Mouse (Mus musculus): ENCODE results near the gene Tgfbr2. TPM values are rescaled to one million over a fixed set of nuclear protein-coding genes. Genes with fewer than 3 reads are reported as not detected.

Tgfbr2 gene
- total and polyA plus RNA-seq, 3 experiments: 19.6 to 46.3 (median 42.8) TPM

GRCm38 (mm10) chr9:116091101-116091841, 83.9 kb downstream of the Tgfbr2 start:
- H3K36me3 ChIP-seq (replicated peaks in 1 of 2; ENCODE audit: control insufficient read depth in 1 of 2, insufficient read depth in 1 of 2, low read length in 1 of 2): peaks cover 75 to 90% of the 10 kb centered on the region in 2 experiments
- H3K4me1 ChIP-seq (ENCODE audit: control insufficient read depth in 1 of 2, insufficient read depth in 2 of 2): peaks cover 0 to 12% of the 10 kb centered on the region in 2 experiments; a peak in 1 of 4 replicates
- TF ChIP-seq CHD2 (IDR thresholded peaks at IDR 0.05; ENCODE audit: low read length): no peak
- TF ChIP-seq MAX (IDR thresholded peaks at IDR 0.05; ENCODE audit: low read length): no peak
- no peak for TF ChIP-seq ZMIZ1 (IDR thresholded peaks at IDR 0.05; ENCODE audit: low read depth, low read length)
- TF ChIP-seq MEF2A (IDR thresholded peaks at IDR 0.05; ENCODE audit: borderline replicate concordance, low read depth, low read length): no peak
- no peak for TF ChIP-seq TCF12 (IDR thresholded peaks at IDR 0.05; ENCODE audit: low read depth, low read length)
- TF ChIP-seq JUND (conservative IDR thresholded peaks at IDR 0.05; ENCODE audit: low read depth, low read length): no peak
- TF ChIP-seq HCFC1 (IDR thresholded peaks at IDR 0.05; ENCODE audit: low read depth, low read length): no peak
- TF ChIP-seq E2F4 (IDR thresholded peaks at IDR 0.05; ENCODE audit: insufficient replicate concordance, low read depth, low read length): no peak
- TF ChIP-seq ZNF384 (IDR thresholded peaks at IDR 0.05; ENCODE audit: low read depth, low read length): no peak
- no peak for TF ChIP-seq EP300 (IDR thresholded peaks at IDR 0.05; ENCODE audit: low read length)
- no peak for TF ChIP-seq GABPA (IDR thresholded peaks at IDR 0.05; ENCODE audit: insufficient replicate concordance, low read depth, low read length)
- no peak for TF ChIP-seq MAFK (IDR thresholded peaks at IDR 0.05; ENCODE audit: insufficient replicate concordance, low read length)
- TF ChIP-seq POLR2AphosphoS2 (IDR thresholded peaks at IDR 0.05; ENCODE audit: low read depth, low read length): no peak
- TF ChIP-seq NRF1 (IDR thresholded peaks at IDR 0.05; ENCODE audit: low read depth, low read length): no peak
- TF ChIP-seq SIN3A (IDR thresholded peaks at IDR 0.05; ENCODE audit: low read length): no peak
- TF ChIP-seq MAZ (IDR thresholded peaks at IDR 0.05; ENCODE audit: low read depth, low read length): no peak
- TF ChIP-seq SMC3 (IDR thresholded peaks at IDR 0.05; ENCODE audit: low read depth, low read length): no peak
- TF ChIP-seq MYC (IDR thresholded peaks at IDR 0.05; ENCODE audit: low read depth, low read length): no peak
- in situ Hi-C loops (cut with MboI; ENCODE audit: low pct_ligation_motif_present, low pct_unique_long_range_greater_than_20kb, low sequenced_read_pairs) (no loop called here), dilution Hi-C loops (cut with MboI; ENCODE audit: extremely low pct_ligation_motif_present, extremely low pct_unique_long_range_greater_than_20kb, low sequenced_read_pairs) (no loop called here)
- no peak overlapping the region for H3K27ac ChIP-seq (ENCODE audit: insufficient read depth, low read depth)
- H3K27me3 ChIP-seq (replicated peaks): no peaks in the 10 kb centered on the region
- no peak overlapping the region for H3K9ac ChIP-seq (ENCODE audit: insufficient read depth, low read depth)
- no peaks in the 10 kb centered on the region for H3K9me3 ChIP-seq (replicated peaks; ENCODE audit: low read length)
- H3K4me2 ChIP-seq (ENCODE audit: insufficient read depth, low read depth, poor library complexity, severe bottlenecking): no peak overlapping the region
- H3K4me3 ChIP-seq (replicated peaks in 1 of 3; ENCODE audit: low read depth in 2 of 3, low read length in 2 of 3, poor library complexity in 1 of 3): no peak overlapping the region
- no peak for DNase-seq (ENCODE audit: extremely low read depth)
- H3K79me2 ChIP-seq (replicated peaks; ENCODE audit: control insufficient read depth, extremely low read depth, insufficient read depth, poor library complexity, severe bottlenecking): no peaks in the 10 kb centered on the region; the same call in 1 of the 2 replicates

DNA sequence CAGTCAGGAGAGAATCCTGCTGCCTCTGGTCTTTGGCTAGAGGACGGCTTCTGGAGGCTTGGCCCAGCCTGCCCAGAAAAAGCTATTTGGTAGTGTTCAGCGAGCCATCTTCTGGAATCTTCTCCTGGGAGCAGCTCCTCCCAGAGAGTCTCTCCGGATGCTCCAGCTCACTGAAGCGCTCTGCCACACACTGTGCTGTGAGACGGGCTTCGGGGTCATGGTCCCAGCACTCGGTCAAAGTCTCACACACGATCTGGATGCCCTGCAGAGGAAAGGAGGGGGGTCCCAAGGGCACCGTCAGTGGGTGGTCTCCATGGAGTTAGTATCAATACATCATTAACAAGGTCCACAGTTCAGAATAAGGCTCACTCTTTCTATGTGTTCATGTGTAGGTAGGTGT, 84.9 kb downstream of the Tgfbr2 start:
- dilution Hi-C loops (cut with MboI; ENCODE audit: extremely low pct_ligation_motif_present, extremely low pct_unique_long_range_greater_than_20kb, low sequenced_read_pairs): no loop called here
- in situ Hi-C loops (cut with MboI; ENCODE audit: low pct_ligation_motif_present, low pct_unique_long_range_greater_than_20kb, low sequenced_read_pairs): no loop called here

More for the DNA sequence above, 84.9 kb downstream of the Tgfbr2 start:
- Histone ChIP-seq H3K4me1 (ENCODE audit: control insufficient read depth in 1 of 2, insufficient read depth in 2 of 2) (peaks cover 0 to 12% of the 10 kb centered on the region in 2 experiments; a peak in 1 of 4 replicates), H3K4me2 (ENCODE audit: insufficient read depth, low read depth, poor library complexity, severe bottlenecking) (no peak overlapping the region), H3K4me3 (replicated peaks in 1 of 3; ENCODE audit: low read depth in 2 of 3, low read length in 2 of 3, poor library complexity in 1 of 3) (no peak overlapping the region), H3K9me3 (replicated peaks; ENCODE audit: low read length) (no peaks in the 10 kb centered on the region), H3K27me3 (replicated peaks) (no peaks in the 10 kb centered on the region), H3K27ac (ENCODE audit: insufficient read depth, low read depth) (no peak overlapping the region), H3K36me3 (replicated peaks in 1 of 2; ENCODE audit: control insufficient read depth in 1 of 2, insufficient read depth in 1 of 2, low read length in 1 of 2) (peaks cover 65 to 85% of the 10 kb centered on the region in 2 experiments), H3K9ac (ENCODE audit: insufficient read depth, low read depth) (no peak overlapping the region), H3K79me2 (replicated peaks; ENCODE audit: control insufficient read depth, extremely low read depth, insufficient read depth, poor library complexity, severe bottlenecking) (no peaks in the 10 kb centered on the region; the same call in 1 of the 2 replicates)
- TF ChIP-seq RAD21 (IDR thresholded peaks at IDR 0.05; ENCODE audit: low read depth, low read length): no peak
- TF ChIP-seq MXI1 (IDR thresholded peaks at IDR 0.05; ENCODE audit: low read depth, low read length): no peak
- TF ChIP-seq TBP (conservative IDR thresholded peaks at IDR 0.05; ENCODE audit: low read depth, low read length): no peak
- no peak for TF ChIP-seq POLR2AphosphoS2 (IDR thresholded peaks at IDR 0.05; ENCODE audit: low read depth, low read length)
- TF ChIP-seq POLR2A (IDR thresholded peaks at IDR 0.05; ENCODE audit: low read depth, low read length): no peak
- DNase-seq (ENCODE audit: extremely low read depth): no peak

Data from CH12.LX (cell line).